Mouse (Mus musculus) heart, adult 2 months (tissue): ENCODE measurements around the gene Ddx42.

Experiments used
- CTCF ChIP-seq: fragments of 200-600 bp; IDR thresholded peaks from 2 replicates; pipeline ENCODE4 v1.8.1; 2022; ENCODE audit warnings: antibody characterized with exemption, mild to moderate bottlenecking, moderate library complexity
- POLR2A ChIP-seq: fragments of 200-500 bp; IDR thresholded peaks from 2 replicates; pipeline ENCODE4 v1.6.1; 2011; ENCODE audit warnings: mild to moderate bottlenecking, low read depth, low read length, control low read depth; ENCODE audit not compliant: insufficient read depth

- TF ChIP-seq CTCF = no peak
- TF ChIP-seq POLR2A = peak; percentile 65; the same call in 1 of the 2 replicates
Measured at GRCm38 (mm10) chr11:106216730-106217490, at the start of gene Ddx42.
